Mouse (Mus musculus) liver, adult 2 months (tissue): ENCODE results near the gene Mab21l1.

Source experiments
- CTCF ChIP-seq: fragments of 200-500 bp; IDR thresholded peaks from 2 replicates; pipeline ENCODE4 v1.5.1; 2011; ENCODE audit warnings: low read depth, low read length, control low read depth
- POLR2A ChIP-seq: fragments of 200-500 bp; IDR thresholded peaks from 2 replicates; pipeline ENCODE4 v1.6.1; 2011; ENCODE audit warnings: low read length, control low read depth; ENCODE audit not compliant: insufficient read depth; ENCODE audit errors: extremely low read depth

- TF ChIP-seq CTCF: no peak
- no peak for TF ChIP-seq POLR2A
Observed at GRCm38 (mm10) chr3:55743885-55744284, 38.4 kb upstream of the Mab21l1 start.
